Mouse (Mus musculus) ES-CJ7 (cell line): ENCODE data around the gene Olfr1366.
"Not testable (repeated sequence)": the region's sequence is repeated elsewhere in the genome, so short reads cannot be mapped to it uniquely, and the experiment has no call there.

Experiments
- DNase-seq: peaks from one replicate; pipeline ENCODE4 v3.0.0; 2011; ENCODE audit warnings: low read depth, low spot score

Olfr1366 gene

DNA sequence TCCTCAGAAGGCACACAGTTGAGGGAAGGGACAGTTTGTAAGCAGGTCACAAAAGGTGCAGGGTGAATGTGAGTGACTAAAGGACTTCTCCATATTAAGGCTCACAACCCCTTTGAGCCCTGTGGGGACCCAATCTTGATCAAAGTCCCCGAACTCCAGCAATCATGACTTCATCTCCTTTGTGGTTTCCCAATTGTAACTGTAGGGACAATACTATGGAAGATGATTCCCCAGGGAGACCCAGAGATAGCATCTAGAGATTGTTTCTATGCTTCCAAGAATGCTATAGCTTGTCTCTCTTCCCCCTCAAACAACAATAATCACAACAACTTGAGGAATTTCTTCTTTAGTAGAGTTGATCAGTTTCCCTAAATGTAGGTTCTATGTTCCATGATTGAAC lies at the start of gene Olfr1366:
TSS of gene Olfr1366 (minus strand) at position 101 of the 400 bp plus-strand sequence.
- DNase-seq = no peak

DNA sequence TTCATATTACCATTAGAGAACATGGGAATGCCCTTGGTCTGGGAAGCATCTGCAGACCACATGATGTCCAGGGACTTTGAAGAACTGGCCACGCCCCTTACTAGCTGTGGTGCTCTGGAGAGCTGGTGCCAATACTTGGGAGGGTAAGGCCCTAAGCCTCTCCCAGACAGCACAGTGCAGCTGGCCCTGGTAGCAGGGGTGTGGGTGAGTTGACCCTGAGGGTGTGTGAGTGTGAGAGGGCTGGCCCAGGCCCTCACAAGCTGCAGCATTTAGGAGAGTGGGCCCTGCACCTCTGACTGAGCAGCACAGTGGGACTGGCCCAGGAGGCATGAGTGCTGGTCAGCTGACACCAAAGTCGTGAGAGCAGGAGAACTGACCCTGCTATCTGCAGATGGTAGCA lies 49.0 kb upstream of the Olfr1366 start:
- no peak for DNase-seq

DNA sequence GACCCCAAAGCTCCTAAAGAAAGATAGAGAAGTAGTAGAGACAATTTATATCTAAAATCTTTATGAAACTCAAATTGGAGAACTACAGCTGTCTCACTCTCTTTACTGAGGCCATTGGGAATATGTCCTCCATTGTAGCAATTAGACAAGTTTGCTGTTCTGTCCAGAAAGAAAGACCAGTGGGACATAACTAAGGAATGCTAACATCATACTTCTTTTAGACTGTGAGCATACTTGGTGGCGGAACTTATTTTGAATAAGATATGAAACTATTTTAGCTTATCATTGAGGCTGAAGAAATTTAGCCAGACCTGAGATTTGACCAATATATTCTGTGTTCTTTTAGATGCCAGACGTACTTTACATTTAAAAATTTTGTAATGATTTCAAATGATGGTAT lies 39.1 kb upstream of the Olfr1366 start, which contains the start of gene Olfr1364:
TSS of gene Olfr1364 (minus strand) at position 101 of the 400 bp plus-strand sequence.
- no peak for DNase-seq

DNA sequence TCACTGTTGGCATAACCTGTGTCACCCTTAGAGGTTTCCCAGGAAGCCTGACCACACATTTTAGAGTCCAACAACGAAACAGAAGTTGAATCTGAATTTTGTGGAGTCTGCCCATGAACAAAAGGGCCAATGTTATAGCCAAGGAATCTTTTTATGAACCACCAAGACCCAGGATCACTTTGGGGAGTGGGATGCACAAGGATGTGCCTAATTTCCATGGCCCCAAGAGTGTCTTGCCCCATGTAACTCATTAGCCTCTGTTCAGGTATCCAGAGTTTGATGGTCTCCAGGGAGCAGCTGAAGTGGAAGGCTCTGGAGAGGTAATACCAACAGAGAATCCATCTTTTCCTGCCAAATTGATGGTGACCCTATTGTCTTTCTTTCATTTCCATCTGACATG lies 17.2 kb upstream of the Olfr1366 start, which contains the start of gene Olfr1535:
TSS of gene Olfr1535 (minus strand) at position 101 of the 400 bp plus-strand sequence.
- no peak for DNase-seq

DNA sequence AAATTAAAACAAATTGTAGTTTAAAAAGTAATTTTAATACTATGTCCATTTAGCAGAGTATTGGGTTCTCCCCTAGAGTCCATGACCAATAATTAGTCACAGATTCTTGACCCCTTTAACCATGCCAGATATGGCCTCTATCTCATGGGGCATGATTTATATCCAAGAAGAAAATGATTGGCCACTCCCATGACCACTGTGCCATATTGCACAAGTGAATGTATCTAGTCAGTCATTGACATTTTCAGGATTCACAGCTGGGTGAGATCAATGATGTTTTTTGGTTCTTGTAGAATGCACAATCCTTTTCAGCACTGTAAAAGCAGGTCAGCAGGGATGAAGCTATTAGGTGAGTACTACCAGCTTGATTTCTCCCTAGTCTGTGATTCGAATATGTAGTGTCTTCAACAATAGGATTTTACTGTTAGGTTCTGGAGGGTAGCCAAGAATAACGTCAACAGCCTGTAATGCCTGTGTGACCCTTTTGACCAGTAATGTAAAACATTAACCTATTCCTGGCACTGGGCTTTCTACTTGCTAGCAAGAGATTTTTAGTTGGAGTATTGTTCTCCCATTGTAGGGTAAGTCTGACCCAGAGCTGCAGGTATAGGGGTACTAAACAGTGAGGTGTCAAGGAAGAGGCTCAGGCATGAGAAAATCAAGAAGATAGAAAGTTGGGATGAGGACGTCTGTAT lies 8.0 kb upstream of the Olfr1366 start:
- no peak for DNase-seq

DNA sequence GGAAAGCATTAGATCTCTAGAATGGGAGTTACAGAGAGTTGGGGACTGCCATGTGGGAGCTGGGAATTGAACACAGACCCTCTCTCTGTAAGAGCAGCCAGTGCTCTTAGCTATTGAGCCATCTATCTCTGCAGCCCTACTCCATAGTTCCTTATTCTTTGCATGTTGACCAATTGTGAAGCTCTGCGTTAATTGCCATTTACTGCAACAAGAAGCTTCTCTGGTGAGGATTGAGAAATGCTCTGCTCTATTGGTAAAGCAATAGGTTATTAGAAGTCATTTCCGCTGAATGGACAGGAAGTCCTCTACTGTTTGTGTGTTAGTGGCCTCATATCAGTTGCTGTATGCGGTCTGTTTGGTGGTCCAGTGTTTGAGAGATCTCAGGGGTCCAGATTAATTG lies 6.9 kb upstream of the Olfr1366 start:
- DNase-seq = no peak

DNA sequence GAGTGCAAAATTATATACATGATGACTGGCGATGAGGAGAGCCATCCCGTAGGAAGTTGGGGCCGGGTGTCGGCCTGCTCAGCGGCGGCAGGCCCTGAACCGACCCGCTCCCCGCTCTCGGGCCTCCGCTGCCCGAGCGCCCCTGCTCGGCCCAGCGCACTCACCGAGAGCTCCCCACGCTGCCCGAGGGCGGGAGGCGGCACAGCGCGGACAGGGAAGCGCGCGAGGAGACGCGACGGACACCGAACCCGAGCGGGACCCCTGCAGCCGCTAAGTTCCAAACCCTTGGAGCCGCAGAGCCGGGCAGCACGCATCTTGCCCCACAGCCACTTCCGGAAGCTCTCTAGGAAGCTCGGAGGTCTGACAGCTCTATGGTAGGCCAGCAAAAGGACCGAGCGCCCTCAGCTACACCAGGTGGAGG lies 11.8 kb downstream of the Olfr1366 start, which contains the start of gene Zkscan8:
TSS of gene Zkscan8 (minus strand) at position 340 of the 421 bp plus-strand sequence.
- peak; percentile 91 for DNase-seq

DNA sequence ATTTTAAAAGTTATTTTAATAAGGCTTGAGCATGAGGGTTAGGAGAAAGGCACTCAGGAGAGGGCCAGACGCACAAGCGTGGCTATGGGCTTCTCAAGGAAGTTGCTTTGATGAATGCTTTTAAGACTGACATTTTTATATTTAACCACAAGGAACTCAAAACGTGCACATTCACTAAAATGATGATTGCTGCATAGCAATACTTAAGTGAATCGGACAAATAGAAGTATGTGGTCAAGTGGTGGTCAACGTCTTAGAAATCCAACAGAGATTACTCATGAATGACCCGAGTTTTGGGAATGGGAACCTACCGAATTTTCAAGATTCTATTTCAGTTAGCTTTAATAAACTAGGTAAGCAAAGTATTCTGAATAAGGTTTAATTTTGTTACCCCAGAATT lies 12.5 kb downstream of the Olfr1366 start:
- no peak for DNase-seq

DNA sequence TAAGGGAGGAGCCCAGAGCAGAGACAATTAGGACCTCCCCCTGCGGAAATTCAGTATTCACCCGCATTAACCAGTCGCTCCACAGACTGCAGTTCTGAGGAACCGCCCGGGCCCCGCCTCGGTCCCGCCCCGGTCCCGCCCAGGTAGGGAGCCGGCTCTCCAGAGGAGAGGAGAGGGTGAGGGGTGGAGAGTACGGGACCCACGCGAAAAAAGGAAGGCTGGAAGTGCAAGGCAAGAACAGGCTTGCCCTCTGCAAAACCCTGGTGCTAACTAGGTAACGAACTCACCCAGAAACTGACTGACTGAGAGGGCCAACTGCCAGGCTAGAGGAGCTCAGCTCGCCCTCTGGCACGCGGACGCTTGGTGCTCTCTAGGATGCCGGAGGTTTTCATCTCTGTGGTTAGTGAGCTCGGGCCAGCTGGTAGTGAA lies 36.4 kb downstream of the Olfr1366 start:
- peak; percentile 88 for DNase-seq

DNA sequence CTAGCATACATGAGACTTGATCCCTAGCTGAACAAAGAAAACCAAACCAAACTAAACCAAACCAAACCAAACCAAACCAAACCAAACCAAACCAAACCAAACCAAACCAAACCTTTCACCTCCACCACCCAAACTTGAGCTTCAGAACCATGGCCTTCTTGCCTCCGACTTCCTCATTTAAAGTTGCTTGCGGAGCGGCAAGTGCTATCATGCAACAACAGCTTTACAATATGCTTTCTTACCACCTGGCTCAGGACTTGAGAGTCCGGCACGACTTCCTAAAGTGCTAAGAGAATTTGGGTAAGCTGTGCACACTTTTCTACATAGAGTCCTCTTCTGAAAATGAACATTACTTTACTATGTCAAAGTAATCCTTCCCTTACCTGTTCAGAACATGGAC lies 40.3 kb downstream of the Olfr1366 start:
- no peak for DNase-seq

DNA sequence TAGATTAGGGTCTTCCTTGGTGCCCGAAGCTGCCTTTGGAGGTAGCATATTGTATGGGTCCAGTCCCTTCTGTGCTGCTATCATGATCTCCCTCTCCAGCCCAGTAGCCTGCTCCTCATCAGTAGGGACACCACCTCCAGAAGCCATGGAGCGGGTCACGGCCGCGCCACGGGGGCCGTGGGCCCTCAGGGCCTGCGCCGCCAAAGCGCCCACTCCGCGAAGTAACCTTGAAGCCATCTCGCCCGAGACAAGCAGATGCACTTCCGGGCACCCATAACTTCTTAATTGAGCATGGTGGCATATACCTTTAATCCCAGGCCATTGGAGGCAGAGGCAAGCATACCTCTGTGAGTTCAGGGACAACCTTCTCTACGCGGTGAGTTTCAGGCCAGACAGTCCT lies 41.4 kb downstream of the Olfr1366 start, which contains the start of gene Gm11273:
TSS of gene Gm11273 (minus strand) at position 237 of the 400 bp plus-strand sequence.
- DNase-seq = not testable (repeated sequence)

DNA sequence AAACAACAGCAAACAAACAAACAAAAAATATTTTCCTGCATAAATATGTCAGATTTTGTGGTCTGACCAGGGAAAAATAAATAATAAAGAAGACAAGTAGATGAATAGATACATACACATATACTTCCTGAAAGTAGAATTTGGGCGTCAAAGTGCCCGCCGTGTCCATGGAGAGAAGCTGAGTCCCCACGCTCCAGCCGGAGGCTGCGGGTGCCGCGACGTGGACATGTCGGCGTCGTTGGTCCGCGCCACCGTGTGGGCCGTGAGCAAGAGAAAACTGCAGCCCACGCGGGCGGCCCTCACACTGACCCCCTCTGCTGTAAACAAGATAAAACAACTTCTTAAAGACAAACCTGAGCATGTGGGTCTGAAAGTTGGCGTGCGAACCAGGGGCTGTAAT lies 47.5 kb downstream of the Olfr1366 start, which contains the start of gene AK157302:
TSS of gene AK157302 (plus strand) at position 144 of the 400 bp plus-strand sequence.
- peak; percentile 19 for DNase-seq

DNA sequence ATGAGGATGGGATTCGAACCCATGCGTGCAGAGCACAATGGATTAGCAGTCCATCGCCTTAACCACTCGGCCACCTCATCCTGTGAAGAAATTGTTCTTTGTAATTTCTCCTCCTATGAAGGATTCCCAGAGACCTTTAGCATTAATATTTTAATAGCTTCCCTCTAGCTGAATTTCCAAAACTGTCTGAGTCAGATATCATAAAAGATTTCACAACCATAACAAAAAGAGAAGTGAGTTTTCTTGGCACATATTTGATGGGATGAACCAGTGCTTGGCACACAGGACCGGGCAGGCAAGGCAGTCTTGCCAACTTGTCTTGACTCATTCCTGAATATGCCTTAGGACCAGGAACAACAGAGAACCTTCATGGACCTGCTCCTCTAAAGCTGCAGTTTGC lies 49.8 kb downstream of the Olfr1366 start:
- no peak for DNase-seq

DNA sequence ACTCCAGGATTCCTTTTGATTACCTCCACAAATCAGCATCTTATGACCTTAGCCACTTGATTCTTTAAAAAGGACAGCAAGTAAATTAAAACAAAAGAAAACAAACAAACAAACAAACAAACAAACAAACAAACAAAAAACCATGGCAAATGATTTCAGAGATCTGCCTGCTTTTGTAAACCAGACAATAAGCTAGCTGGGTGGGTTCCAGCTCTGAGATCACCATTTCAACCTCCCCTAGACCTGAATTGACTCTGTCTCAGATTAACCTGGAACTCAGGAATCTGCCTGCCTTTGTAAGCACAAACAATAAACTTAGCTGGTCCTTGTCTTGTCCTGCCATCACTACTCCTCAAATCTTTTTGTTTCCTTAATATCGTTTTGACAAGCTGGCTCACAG lies 55.7 kb downstream of the Olfr1366 start:
- peak; percentile 47 for DNase-seq
